Mouse (Mus musculus): ENCODE results near the gene Rasal2. TPM values are rescaled to one million over a fixed set of nuclear protein-coding genes. Genes with fewer than 3 reads are reported as not detected.
A peak's percentile ranks its signal among the peaks of the same experiment; 100 is the strongest.

Gene Rasal2
- polyA plus RNA-seq, 1 experiment, result 6.1 TPM

GRCm38 (mm10) chr1:157439973-157440641, 27.7 kb upstream of the Rasal2 start:
- DNase-seq (ENCODE audit: low spot score), result no peak

- DNase-seq (ENCODE audit: low spot score), result no peak
Observed at GRCm38 (mm10) chr1:157439101-157439500, 26.7 kb upstream of the Rasal2 start.

GRCm38 (mm10) chr1:157438290-157438689, 25.9 kb upstream of the Rasal2 start:
- no peak for DNase-seq (ENCODE audit: low spot score)

GRCm38 (mm10) chr1:157435926-157436325, 23.5 kb upstream of the Rasal2 start:
- no peak for DNase-seq (ENCODE audit: low spot score)

- no peak for DNase-seq (ENCODE audit: low spot score)
Observed at GRCm38 (mm10) chr1:157434404-157434803, 22.0 kb upstream of the Rasal2 start.

GRCm38 (mm10) chr1:157433316-157433715, 20.9 kb upstream of the Rasal2 start:
- DNase-seq (ENCODE audit: low spot score), result no peak

- no peak for DNase-seq (ENCODE audit: low spot score)
Observed at GRCm38 (mm10) chr1:157428366-157428765, 16.0 kb upstream of the Rasal2 start.

GRCm38 (mm10) chr1:157427604-157428003, 15.2 kb upstream of the Rasal2 start:
- no peak for DNase-seq (ENCODE audit: low spot score)

GRCm38 (mm10) chr1:157426933-157427332, 14.5 kb upstream of the Rasal2 start:
- no peak for DNase-seq (ENCODE audit: low spot score)

- no peak for DNase-seq (ENCODE audit: low spot score)
Observed at GRCm38 (mm10) chr1:157425741-157426427, 13.5 kb upstream of the Rasal2 start.

- DNase-seq (ENCODE audit: low spot score), result no peak
Observed at GRCm38 (mm10) chr1:157417861-157418260, 5.5 kb upstream of the Rasal2 start.

GRCm38 (mm10) chr1:157417414-157417813, 5.0 kb upstream of the Rasal2 start:
- no peak for DNase-seq (ENCODE audit: low spot score)

GRCm38 (mm10) chr1:157416628-157417027, 4.2 kb upstream of the Rasal2 start:
- no peak for DNase-seq (ENCODE audit: low spot score)

- no peak for DNase-seq (ENCODE audit: low spot score)
Observed at GRCm38 (mm10) chr1:157415771-157416170, 3.4 kb upstream of the Rasal2 start.

- DNase-seq (ENCODE audit: low spot score), result peak; percentile 72
Observed at GRCm38 (mm10) chr1:157411711-157412380, 549 bp downstream of the Rasal2 start.

- DNase-seq (ENCODE audit: low spot score), result no peak
Observed at GRCm38 (mm10) chr1:157411341-157411710, 1.1 kb downstream of the Rasal2 start.

- no peak for DNase-seq (ENCODE audit: low spot score)
Observed at GRCm38 (mm10) chr1:157410937-157411336, 1.5 kb downstream of the Rasal2 start.

GRCm38 (mm10) chr1:157409648-157410047, 2.7 kb downstream of the Rasal2 start:
- no peak for DNase-seq (ENCODE audit: low spot score)

GRCm38 (mm10) chr1:157388027-157388426, 24.4 kb downstream of the Rasal2 start:
- DNase-seq (ENCODE audit: low spot score), result no peak

GRCm38 (mm10) chr1:157380694-157381093, 31.7 kb downstream of the Rasal2 start:
- no peak for DNase-seq (ENCODE audit: low spot score)

GRCm38 (mm10) chr1:157370397-157370796, 42.0 kb downstream of the Rasal2 start:
- no peak for DNase-seq (ENCODE audit: low spot score)

- DNase-seq (ENCODE audit: low spot score), result no peak
Observed at GRCm38 (mm10) chr1:157368316-157368715, 44.1 kb downstream of the Rasal2 start.

GRCm38 (mm10) chr1:157346661-157347060, 65.7 kb downstream of the Rasal2 start:
- DNase-seq (ENCODE audit: low spot score), result no peak
